Mouse (Mus musculus) leukemia stem cell, adult 10-12 weeks (primary cell): Measurements from ENCODE around the gene Wwtr1. TPM values are rescaled to one million over a fixed set of nuclear protein-coding genes. Genes with fewer than 3 reads are reported as not detected.

ENCODE experiments used
- polyA plus RNA-seq: library from polyadenylated mRNA; stranded (reverse); fragments of >175 nt; gene quantifications from 2 replicates; pipeline ENCODE4 v1.2.3, GENCODE M21; 2012; ENCODE audit warnings: low replicate concordance

The Wwtr1 gene
- polyA plus RNA-seq = 0.78 and 0.97 TPM in 2 replicates

DNA sequence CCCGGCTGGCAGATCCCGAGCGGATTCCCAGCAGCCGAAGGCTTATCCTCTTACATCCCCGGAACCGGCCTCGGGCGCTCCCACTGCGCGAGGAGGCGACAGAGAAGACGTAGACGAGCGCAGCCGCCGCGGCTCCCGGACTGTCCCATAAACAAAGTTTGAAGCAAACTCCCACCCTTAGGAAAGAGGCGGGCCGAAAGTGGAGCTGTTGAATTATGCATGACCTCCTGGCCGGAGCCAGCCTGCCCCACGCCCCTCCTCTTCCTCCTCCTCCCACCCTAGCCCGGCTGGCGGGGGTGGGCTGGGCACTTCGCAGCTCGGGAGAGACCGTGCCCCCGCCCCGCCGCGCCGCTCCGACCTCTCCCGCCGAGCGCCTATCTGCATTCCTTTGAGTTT lies at the start of gene Wwtr1:
Gene Wwtr1 (minus strand): TSS at position 251 of the 396 bp plus-strand sequence.

DNA sequence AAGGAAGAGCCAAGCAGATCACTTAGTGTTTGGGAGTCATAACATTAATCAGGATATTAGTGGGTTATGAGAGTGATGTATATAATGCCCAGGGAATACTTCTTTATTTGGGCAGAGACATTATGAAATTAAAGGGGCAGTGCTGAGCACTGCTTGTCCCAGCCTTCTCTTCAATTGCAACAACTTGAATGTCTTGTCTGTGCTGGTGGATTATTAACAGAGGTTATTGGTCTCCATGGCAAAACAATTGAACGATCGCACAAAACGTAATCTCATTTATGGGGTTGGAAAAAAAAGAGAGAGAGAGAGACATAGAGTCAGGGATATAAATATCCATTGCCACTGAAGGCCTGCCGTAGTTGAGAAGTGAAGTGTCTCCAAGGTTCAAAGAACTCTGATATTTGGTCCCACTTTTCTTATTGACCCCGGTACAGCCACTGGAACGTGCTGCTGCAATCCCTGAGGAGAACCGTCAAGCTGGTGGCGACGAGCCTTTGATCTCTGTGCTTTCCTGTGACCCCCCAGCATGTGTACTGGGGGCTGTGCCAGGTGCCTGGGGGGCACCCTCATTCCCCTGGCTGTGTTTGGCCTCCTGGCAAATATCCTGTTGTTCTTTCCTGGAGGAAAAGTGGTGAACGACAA lies 150.5 kb downstream of the Wwtr1 start, which contains the start of gene Tm4sf4:
Gene Tm4sf4 (plus strand): TSS at position 226 of the 642 bp plus-strand sequence.

Other genes with a start within 250 kb of the Wwtr1 start
- not detected in 2 replicates for gene Tm4sf4, start 150.6 kb downstream of the Wwtr1 start, polyA plus RNA-seq
- gene Commd2, start 75.8 kb upstream of the Wwtr1 start, polyA plus RNA-seq = 7.1 and 29.5 TPM in 2 replicates
- gene Ankub1, start 116.9 kb upstream of the Wwtr1 start, polyA plus RNA-seq = 0.18 and 0.30 TPM in 2 replicates
- gene Rnf13, start 160.2 kb upstream of the Wwtr1 start, polyA plus RNA-seq = 1.5 TPM in 1 of 2 replicates, not detected in the other